Mouse (Mus musculus) hematopoietic stem cell, adult 5-6 weeks (primary cell): ENCODE measurements around the gene Usp29. TPM values are rescaled to one million over a fixed set of nuclear protein-coding genes. Genes with fewer than 3 reads are reported as not detected.
"Not testable (repeated sequence)": the region's sequence is repeated elsewhere in the genome, so short reads cannot be mapped to it uniquely, and the experiment has no call there.

Source experiments
- ATAC-seq, 2 experiments: fragments of 125-278 bp in 1 of 2; replicated peaks in 1 of 2; 2 replicates each; pipeline ENCODE4 v1.8.0; 2016 to 2017; ENCODE audit warnings: inconsistent platforms in 2 of 2, mild to moderate bottlenecking in 2 of 2, moderate number of reproducible peaks in 2 of 2, low read depth in 1 of 2, moderate TSS enrichment in 1 of 2; ENCODE audit not compliant: low FRiP score in 2 of 2, poor library complexity in 2 of 2, severe bottlenecking in 2 of 2, insufficient read depth in 1 of 2, low TSS enrichment in 1 of 2
- total RNA-seq: library from RNA; stranded (forward); fragments of 172-1452, 232-1000 nt; gene quantifications from 2 replicates; pipeline ENCODE4 v1.2.3, GENCODE M21; 2017

The Usp29 gene
- total RNA-seq, 1 experiment from 2014 or later: 0.45 TPM

- ATAC-seq: peak; percentile 64 to 80; a peak in 3 of 4 replicates
These were observed 206.7 kb downstream of the Usp29 start for GRCm38 (mm10) chr7:6937040-6937439.

- peak; percentile 42 to 68 for ATAC-seq
These were observed 210.4 kb downstream of the Usp29 start for GRCm38 (mm10) chr7:6940761-6941231.

- ATAC-seq: not testable (repeated sequence)
These were observed 217.7 kb downstream of the Usp29 start for GRCm38 (mm10) chr7:6948061-6948460.

- ATAC-seq: no peak
These were observed 226.2 kb downstream of the Usp29 start for GRCm38 (mm10) chr7:6956576-6956975.

- ATAC-seq: no peak
These were observed 228.2 kb downstream of the Usp29 start for GRCm38 (mm10) chr7:6958574-6958973.

- ATAC-seq: no peak
These were observed 243.2 kb downstream of the Usp29 start for GRCm38 (mm10) chr7:6973566-6973965.

GRCm38 (mm10) chr7:6976890-6977289 lies 246.5 kb downstream of the Usp29 start:
- ATAC-seq: no peak

GRCm38 (mm10) chr7:6995251-6995650 lies 264.9 kb downstream of the Usp29 start, which contains the start of gene Aurkc:
Gene Aurkc, plus strand, starts transcription at chr7:6995300.
- ATAC-seq: not testable (repeated sequence)

GRCm38 (mm10) chr7:6998914-6999313 lies 268.5 kb downstream of the Usp29 start:
- not testable (repeated sequence) for ATAC-seq

- not testable (repeated sequence) for ATAC-seq
These were observed 275.1 kb downstream of the Usp29 start for GRCm38 (mm10) chr7:7005441-7005840.

Other genes with a start within 250 kb of the Usp29 start
- not detected in 2 replicates for gene Olfr5, start 243.6 kb upstream of the Usp29 start, total RNA-seq
- gene Olfr1347, start 230.8 kb upstream of the Usp29 start, total RNA-seq: not detected in 2 replicates
- gene Olfr1348, start 221.8 kb upstream of the Usp29 start, total RNA-seq: not detected in 2 replicates
- gene Olfr1349, start 207.6 kb upstream of the Usp29 start, total RNA-seq: not detected in 2 replicates
- not detected in 2 replicates for gene Olfr1350, start 165.7 kb upstream of the Usp29 start, total RNA-seq
- not detected in 2 replicates for gene Zim1, start 34.1 kb upstream of the Usp29 start, total RNA-seq
- gene Peg3, start 147 bp upstream of the Usp29 start, total RNA-seq: not detected in 2 replicates